Mouse (Mus musculus) neural tube, embryonic 11.5 days (tissue): ENCODE results near the gene Pdss2. TPM values are rescaled to one million over a fixed set of nuclear protein-coding genes. Genes with fewer than 3 reads are reported as not detected.

ENCODE experiments used
- ATAC-seq: fragments of 200-750 bp; cut with Nextera tagmentation; 2 replicates; pipeline ENCODE4 v1.8.0; 2017; ENCODE audit warnings: moderate number of reproducible peaks, mild to moderate bottlenecking, moderate TSS enrichment, moderate library complexity; ENCODE audit not compliant: insufficient read depth, low FRiP score, low TSS enrichment
- DNase-seq: peaks from one replicate; pipeline ENCODE4 v3.0.0-alpha.2; 2015; ENCODE audit warnings: low spot score
- H3K27ac ChIP-seq: fragments of 300-500 bp; sonication (generic); 2 replicates; pipeline ENCODE4 v1.5.1; 2014; ENCODE audit warnings: low read depth, mild to moderate bottlenecking, low read length
- H3K27me3 ChIP-seq: fragments of 300-500 bp; sonication (generic); 2 replicates; pipeline ENCODE4 v1.6.1; 2014; ENCODE audit warnings: mild to moderate bottlenecking, low read length, mixed read lengths; ENCODE audit not compliant: control insufficient read depth, insufficient read depth
- H3K36me3 ChIP-seq: fragments of 300-500 bp; sonication (generic); 2 replicates; pipeline ENCODE4 v1.6.1; 2014; ENCODE audit warnings: mild to moderate bottlenecking, low read length, moderate library complexity, mixed read lengths; ENCODE audit not compliant: control insufficient read depth, insufficient read depth
- H3K4me1 ChIP-seq: fragments of 300-500 bp; sonication (generic); 2 replicates; pipeline ENCODE4 v1.6.1; 2014; ENCODE audit warnings: low read length, mixed read lengths; ENCODE audit not compliant: control insufficient read depth, insufficient read depth
- H3K4me2 ChIP-seq: fragments of 300-500 bp; sonication (generic); 2 replicates; pipeline ENCODE4 v1.6.1; 2014; ENCODE audit warnings: low read depth, mild to moderate bottlenecking, moderate library complexity
- H3K4me3 ChIP-seq: fragments of 300-500 bp; sonication (generic); 2 replicates; pipeline ENCODE4 v1.5.1; 2014; ENCODE audit warnings: low read depth, low read length
- H3K9ac ChIP-seq: fragments of 300-500 bp; sonication (generic); 2 replicates; pipeline ENCODE4 v1.6.1; 2014; ENCODE audit warnings: mild to moderate bottlenecking, low read length
- H3K9me3 ChIP-seq: fragments of 300-500 bp; sonication (generic); 2 replicates; pipeline ENCODE4 v1.6.1; 2016; ENCODE audit warnings: low read length; ENCODE audit not compliant: control insufficient read depth
- WGBS: fragments of 180-500 bp; shearing (Covaris S2); extraction: QIAGEN DNeasy Blood & Tissue Kit; methylation state at CpG from one replicate; pipeline ENCODE4 v1.1.7; 2014; 5-methylcytosine and 5-hydroxymethylcytosine counted together
- polyA plus RNA-seq: library from polyadenylated mRNA; unstranded; fragments of >200 nt; fragmentation: Nextera tagmentation; extraction: Ambion mirVana; gene quantifications from 2 replicates; pipeline ENCODE4 v1.2.1, GENCODE M21; 2014

The Pdss2 gene
- polyA plus RNA-seq, 1 experiment from 2014 or later = 12.9 TPM

GRCm38 (mm10) chr10:43478751-43479435, 257.6 kb downstream of the Pdss2 start, which contains the start of gene Bend3:
Gene Bend3, plus strand, starts transcription at chr10:43478831.
- H3K4me1 ChIP-seq = peaks cover 8% of the 10 kb centered on the region
- H3K9ac ChIP-seq = peak within 1 kb of the TSS; percentile 99
- DNase-seq = peak; percentile 77
- H3K4me2 ChIP-seq = peak within 1 kb of the TSS; percentile 93
- H3K27ac ChIP-seq = peak within 1 kb of the TSS; percentile 98
- no peaks in the 10 kb centered on the region for H3K27me3 ChIP-seq
- no peaks in the 10 kb centered on the region for H3K9me3 ChIP-seq
- 0% methylated on average over 39 of the region's 101 CpGs for WGBS
- H3K36me3 ChIP-seq = no peaks in the 10 kb centered on the region
- H3K4me3 ChIP-seq = peak within 1 kb of the TSS; percentile 91
- ATAC-seq = peak; percentile 56

GRCm38 (mm10) chr10:43479436-43480157, 258.3 kb downstream of the Pdss2 start:
- Histone ChIP-seq H3K4me2 (peak overlapping the region; percentile 93), H3K27me3 (no peaks in the 10 kb centered on the region), H3K9ac (peak overlapping the region; percentile 99), H3K27ac (peak overlapping the region; percentile 98), H3K4me3 (peak overlapping the region; percentile 91), H3K36me3 (no peaks in the 10 kb centered on the region), H3K9me3 (no peaks in the 10 kb centered on the region), H3K4me1 (peaks cover 8% of the 10 kb centered on the region)
- ATAC-seq (peak; percentile 71), DNase-seq (peak; percentile 89)
- WGBS = under 1% methylated on average over 66 of the region's 103 CpGs

GRCm38 (mm10) chr10:43480227-43480849, 259.1 kb downstream of the Pdss2 start:
- Histone ChIP-seq H3K4me2 (peak overlapping the region; percentile 93), H3K4me1 (peaks cover 8% of the 10 kb centered on the region), H3K4me3 (peak overlapping the region; percentile 91), H3K9me3 (no peaks in the 10 kb centered on the region), H3K36me3 (no peaks in the 10 kb centered on the region), H3K27me3 (no peaks in the 10 kb centered on the region), H3K27ac (peak overlapping the region; percentile 98), H3K9ac (peak overlapping the region; percentile 99)
- no peak for DNase-seq
- no peak for ATAC-seq
- 4% methylated on average over 13 of the region's 13 CpGs for WGBS

DNA sequence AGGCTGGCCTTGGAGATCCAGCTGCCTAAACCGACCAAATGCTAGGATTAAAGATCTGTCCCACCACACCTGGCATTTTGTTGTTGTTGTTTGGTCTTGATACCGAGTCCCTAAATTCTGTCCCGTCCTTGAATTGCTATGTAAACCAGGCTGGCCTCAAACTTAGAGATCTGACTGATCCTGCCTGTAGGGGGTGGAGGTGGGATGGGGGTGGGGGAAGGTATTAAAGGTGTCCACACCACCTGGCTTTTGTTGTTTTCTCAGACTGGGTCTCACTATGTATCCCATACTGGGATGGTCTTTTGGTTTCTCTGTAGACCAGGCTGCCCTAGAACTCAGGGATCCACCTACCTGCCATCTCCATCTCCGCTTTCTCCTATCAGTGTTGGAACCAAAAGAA, 259.9 kb downstream of the Pdss2 start:
- ATAC-seq = no peak
- H3K4me3 ChIP-seq = no peak overlapping the region
- no peak for DNase-seq
- H3K9me3 ChIP-seq = no peaks in the 10 kb centered on the region
- no peaks in the 10 kb centered on the region for H3K36me3 ChIP-seq
- 42% methylated on average over 4 of the region's 4 CpGs for WGBS
- no peak overlapping the region for H3K4me2 ChIP-seq
- H3K4me1 ChIP-seq = peaks cover 8% of the 10 kb centered on the region
- no peak overlapping the region for H3K27ac ChIP-seq
- no peaks in the 10 kb centered on the region for H3K27me3 ChIP-seq
- no peak overlapping the region for H3K9ac ChIP-seq

DNA sequence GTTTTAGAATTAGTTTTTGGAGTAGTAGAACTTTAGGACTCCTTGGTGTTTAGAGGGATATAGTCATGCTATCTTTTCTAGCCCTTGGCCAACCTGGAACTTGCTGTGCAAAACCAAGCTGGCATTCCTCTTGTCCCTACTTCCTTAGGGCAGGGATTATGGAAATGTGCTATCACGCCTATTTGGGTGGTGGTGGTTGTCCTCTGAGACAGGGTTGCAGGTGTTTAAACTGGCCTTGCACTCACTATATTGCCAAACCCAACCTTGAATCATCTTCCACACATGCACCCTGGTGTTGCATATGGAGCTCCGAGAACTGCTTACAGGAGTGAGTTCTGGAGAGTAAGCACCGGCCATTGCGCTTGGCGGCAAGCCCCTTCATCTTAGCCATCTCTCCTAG, 260.7 kb downstream of the Pdss2 start:
- Histone ChIP-seq H3K9me3 (no peaks in the 10 kb centered on the region), H3K27ac (no peak overlapping the region), H3K27me3 (no peaks in the 10 kb centered on the region), H3K36me3 (no peaks in the 10 kb centered on the region), H3K4me2 (no peak overlapping the region), H3K9ac (no peak overlapping the region), H3K4me3 (no peak overlapping the region), H3K4me1 (peaks cover 8% of the 10 kb centered on the region)
- no peak for DNase-seq
- ATAC-seq = no peak
- 94% methylated on average over 5 of the region's 5 CpGs for WGBS

DNA sequence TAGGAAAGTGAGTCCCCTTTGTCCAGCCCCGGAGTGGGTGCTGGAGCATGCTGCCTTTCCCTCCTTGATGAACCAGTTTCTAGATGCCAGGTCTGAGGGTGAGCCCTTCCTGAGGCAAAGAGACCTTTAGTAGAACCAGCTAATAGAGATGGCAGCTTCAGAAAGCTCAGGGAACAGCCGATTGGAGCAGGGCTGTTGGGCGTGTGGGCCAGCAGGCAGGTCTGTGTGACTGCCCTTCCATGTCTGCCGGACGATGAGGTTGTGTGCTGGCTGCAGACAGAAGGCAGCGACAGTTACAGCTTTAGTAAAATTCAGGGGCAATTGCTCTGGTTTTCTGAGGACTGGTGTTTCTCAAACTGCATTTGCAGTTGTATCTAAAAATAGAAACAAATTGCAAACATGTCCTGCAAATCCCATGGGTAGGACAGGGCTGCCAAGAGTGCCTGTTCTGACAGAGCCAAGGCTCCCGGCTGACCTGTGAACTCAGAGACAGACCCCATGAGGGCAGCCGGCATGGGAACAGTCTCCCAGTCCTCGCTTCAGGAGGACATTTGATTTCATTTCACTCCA, 262.2 kb downstream of the Pdss2 start:
- Histone ChIP-seq H3K4me2 (no peak overlapping the region), H3K36me3 (no peaks in the 10 kb centered on the region), H3K9me3 (no peaks in the 10 kb centered on the region), H3K27me3 (no peaks in the 10 kb centered on the region), H3K9ac (no peak overlapping the region), H3K27ac (no peak overlapping the region), H3K4me3 (no peak overlapping the region), H3K4me1 (peaks cover 3% of the 10 kb centered on the region)
- DNase-seq (no peak), ATAC-seq (no peak)
- WGBS = 59% methylated on average over 9 of the region's 9 CpGs

- H3K4me1 ChIP-seq = peaks cover 5% of the 10 kb centered on the region
- ATAC-seq = no peak
Measured at GRCm38 (mm10) chr10:43485751-43486268, 264.5 kb downstream of the Pdss2 start.

DNA sequence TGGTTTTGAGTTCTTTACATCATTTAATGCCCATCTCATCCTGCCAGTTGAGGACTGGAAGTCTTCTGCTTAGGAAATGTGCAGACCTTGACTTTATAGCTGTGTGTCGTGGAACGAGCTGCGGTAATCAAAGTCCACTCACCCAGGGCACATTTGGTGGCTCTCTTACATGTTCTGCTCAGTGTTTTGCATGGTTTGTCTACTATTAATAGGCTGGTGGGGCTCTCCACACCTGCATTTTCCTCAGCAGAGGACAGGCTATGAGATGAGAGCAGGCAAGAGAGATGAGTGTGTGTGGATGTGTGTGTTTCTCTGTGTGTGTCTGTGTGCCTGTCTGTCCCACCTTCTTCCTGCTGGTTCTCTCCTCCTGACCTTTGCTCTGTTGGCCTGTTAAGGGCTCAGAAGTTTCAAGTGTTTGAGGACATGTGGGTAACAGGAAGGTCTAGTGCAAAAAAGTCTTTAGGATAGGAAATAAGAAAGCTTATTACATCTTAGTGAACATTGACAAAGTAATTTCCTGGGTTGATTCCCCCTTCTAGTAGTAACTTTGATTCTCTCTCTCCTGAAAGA, 266.2 kb downstream of the Pdss2 start:
- Histone ChIP-seq H3K4me3 (no peak overlapping the region), H3K36me3 (no peaks in the 10 kb centered on the region), H3K9ac (no peak overlapping the region), H3K4me2 (no peak overlapping the region), H3K4me1 (peaks cover 5% of the 10 kb centered on the region; the same call in 1 of the 2 replicates), H3K27ac (no peak overlapping the region), H3K27me3 (no peaks in the 10 kb centered on the region), H3K9me3 (no peaks in the 10 kb centered on the region)
- DNase-seq (no peak), ATAC-seq (no peak)
- whole genome bisulfite sequencing = 71% methylated on average over 3 of the region's 3 CpGs

More at GRCm38 (mm10) chr10:43485751-43486268, 264.5 kb downstream of the Pdss2 start:
- DNase-seq = no peak
- Histone ChIP-seq H3K27me3 (no peaks in the 10 kb centered on the region), H3K36me3 (no peaks in the 10 kb centered on the region), H3K9me3 (no peaks in the 10 kb centered on the region), H3K4me2 (no peak overlapping the region), H3K9ac (no peak overlapping the region), H3K27ac (no peak overlapping the region), H3K4me3 (no peak overlapping the region)
- WGBS = 86% methylated on average over 6 of the region's 6 CpGs
